In the genomic region with DNA sequence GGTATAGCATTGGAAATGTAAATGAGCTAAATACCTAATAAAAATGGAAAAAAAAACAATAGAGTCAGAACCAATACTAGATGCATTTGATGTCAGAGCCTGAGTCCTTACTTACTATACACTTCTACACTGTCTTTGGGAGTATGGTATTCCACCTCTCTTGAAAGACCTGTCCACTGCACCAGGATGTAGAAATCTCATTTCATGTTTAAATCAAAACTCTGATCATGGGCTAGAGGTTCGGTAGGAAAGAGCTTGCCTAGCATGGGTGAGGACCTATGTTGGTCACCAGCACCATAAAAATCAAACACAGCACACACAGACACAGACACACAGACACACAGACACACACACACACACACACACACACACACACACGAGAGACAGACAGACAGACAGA, we compare ENCODE assay signal across 31 mouse cellular contexts. TPM values are rescaled to one million over a fixed set of nuclear protein-coding genes. Genes with fewer than 3 reads are reported as not detected.
"Had no signal": no experiment of that assay in that cellular context is flagged by ENCODE, and none has a peak within 500 bp of the region (broad histone marks: within the 10 kb centered on the region; RNA-seq: fewer than 3 reads in every experiment).

No protein-coding gene starts in this region.

- H3K4me1 ChIP-seq: heart, embryonic 12.5 days; heart, embryonic 13.5 days; heart, embryonic 15.5 days; hindbrain, embryonic 10.5 days; hindbrain, embryonic 12.5 days; hindbrain, embryonic 13.5 days; hindbrain, embryonic 15.5 days; intestine, embryonic 15.5 days; kidney, embryonic 15.5 days had no signal

- H3K36me3 ChIP-seq: heart, embryonic 12.5 days; heart, embryonic 13.5 days; heart, embryonic 15.5 days; hindbrain, embryonic 10.5 days; hindbrain, embryonic 12.5 days; hindbrain, embryonic 13.5 days; hindbrain, embryonic 15.5 days; intestine, embryonic 15.5 days; kidney, embryonic 15.5 days had no signal

- DNase-seq: heart, postnatal 10 days; heart, postnatal 14 days; heart, postnatal 36 days; heart, postnatal 4 days; kidney, adult 11 months; kidney, adult 18-20 months; kidney, adult 2 months; kidney, adult 8-10 months; kidney, adult 9 months; kidney, postnatal 10 days; kidney, postnatal 14 days; kidney, postnatal 25 days; kidney, postnatal 36 days; kidney, postnatal 4 days; layer of hippocampus, postnatal 36 days had no signal

- H3K4me3 ChIP-seq: heart, embryonic 12.5 days; heart, embryonic 13.5 days; heart, embryonic 15.5 days; hindbrain, embryonic 10.5 days; hindbrain, embryonic 12.5 days; hindbrain, embryonic 13.5 days; hindbrain, embryonic 15.5 days; intestine, embryonic 15.5 days; kidney, embryonic 15.5 days; layer of hippocampus, adult 2 months; left cerebral cortex, adult 2 months had no signal

- H3K27ac ChIP-seq: heart, embryonic 13.5 days; heart, embryonic 15.5 days; hindbrain, embryonic 10.5 days; hindbrain, embryonic 12.5 days; hindbrain, embryonic 13.5 days; hindbrain, embryonic 14.5 days; hindbrain, embryonic 15.5 days; hindbrain, postnatal 0 days; intestine, embryonic 15.5 days; kidney, embryonic 15.5 days; kidney, postnatal 0 days; layer of hippocampus, adult 2 months; left cerebral cortex, adult 2 months had no signal

- H3K9me3 ChIP-seq: heart, embryonic 12.5 days; heart, embryonic 13.5 days; heart, embryonic 15.5 days; hindbrain, embryonic 10.5 days; hindbrain, embryonic 12.5 days; hindbrain, embryonic 13.5 days; hindbrain, embryonic 15.5 days; intestine, embryonic 15.5 days; kidney, embryonic 15.5 days had no signal

- H3K27me3 ChIP-seq: heart, embryonic 12.5 days; heart, embryonic 13.5 days; heart, embryonic 15.5 days; hindbrain, embryonic 12.5 days; hindbrain, embryonic 13.5 days; hindbrain, embryonic 15.5 days; intestine, embryonic 15.5 days; kidney, embryonic 15.5 days had no signal

RNA-seq across cellular contexts. Expression of a gene that starts 53.2 kb away (rescaled TPM):
- total RNA-seq: hematopoietic stem cell, adult 5-6 weeks had no signal
- polyA plus RNA-seq: inflammation-experienced regulatory T-cells, adult 6 months had no signal
